Comparison of ENCODE assay signal across 19 mouse cellular contexts in the genomic region with DNA sequence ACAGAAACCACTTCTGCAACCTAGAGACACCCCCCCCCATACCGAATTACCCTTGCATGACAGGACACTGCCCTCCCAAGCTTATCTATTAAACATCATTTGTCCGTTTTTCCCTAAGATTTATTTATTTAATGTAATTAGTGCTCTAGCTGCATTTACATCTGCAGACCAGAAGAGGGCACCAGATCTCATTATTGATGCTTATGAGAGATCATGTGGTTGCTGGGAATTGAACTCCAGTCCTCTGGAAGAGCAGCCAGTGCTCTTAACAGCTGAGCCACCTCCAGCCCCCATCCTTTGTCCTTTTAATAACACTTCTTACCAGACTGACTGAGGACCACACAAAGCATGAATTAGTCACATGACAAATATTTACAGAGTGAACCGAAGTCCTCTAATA. TPM values are rescaled to one million over a fixed set of nuclear protein-coding genes. Genes with fewer than 3 reads are reported as not detected.
DNase-seq lines count a peak whose midpoint lies in the region; ATAC-seq and TF ChIP-seq lines count a peak whose summit lies in the region.
"Had no signal": no experiment of that assay in that cellular context is flagged by ENCODE, and none has a peak within 500 bp of the region (broad histone marks: within the 10 kb centered on the region; RNA-seq: fewer than 3 reads in every experiment).

No protein-coding gene starts in this region.

- no peak overlapping the region for H3K27ac ChIP-seq in forebrain, postnatal 0 days (ENCODE audit: low read depth, low read length)
- no peak overlapping the region for H3K27ac ChIP-seq in forebrain, embryonic 13.5 days
- no peak overlapping the region for H3K27ac ChIP-seq in liver, embryonic 14.5 days
- H3K27ac ChIP-seq: forebrain, embryonic 12.5 days; limb, embryonic 15.5 days; midbrain, embryonic 12.5 days; stomach, embryonic 15.5 days had no signal

- no peak overlapping the region for H3K4me2 ChIP-seq in forebrain, postnatal 0 days (ENCODE audit: low read depth)
- H3K4me2 ChIP-seq in forebrain, embryonic 13.5 days, result no peak overlapping the region
- H3K4me2 ChIP-seq in liver, embryonic 14.5 days (ENCODE audit: low read depth), result no peak overlapping the region
- H3K4me2 ChIP-seq: forebrain, embryonic 12.5 days; heart, embryonic 11.5 days; limb, embryonic 15.5 days; midbrain, embryonic 12.5 days; stomach, embryonic 15.5 days had no signal

- no peaks in the 10 kb centered on the region for H3K27me3 ChIP-seq in forebrain, postnatal 0 days (ENCODE audit: insufficient read depth, low read length)
- H3K27me3 ChIP-seq in forebrain, embryonic 13.5 days, result no peaks in the 10 kb centered on the region
- no peaks in the 10 kb centered on the region for H3K27me3 ChIP-seq in liver, embryonic 14.5 days (ENCODE audit: control insufficient read depth, insufficient read depth, low read length)
- peaks cover 7% of the 10 kb centered on the region; the same call in 1 of the 2 replicates for H3K27me3 ChIP-seq in E14TG2a.4 (ENCODE audit: insufficient read depth, low read length)
- H3K27me3 ChIP-seq: stomach, embryonic 15.5 days had no signal

- H3K36me3 ChIP-seq in forebrain, postnatal 0 days (ENCODE audit: insufficient read depth), result no peaks in the 10 kb centered on the region
- no peaks in the 10 kb centered on the region for H3K36me3 ChIP-seq in forebrain, embryonic 13.5 days (ENCODE audit: poor library complexity, severe bottlenecking)
- H3K36me3 ChIP-seq in liver, embryonic 14.5 days (replicated peaks; ENCODE audit: control insufficient read depth, insufficient read depth, low read depth), result no peaks in the 10 kb centered on the region
- H3K36me3 ChIP-seq in E14TG2a.4 (ENCODE audit: insufficient read depth, low read length), result no peaks in the 10 kb centered on the region
- H3K36me3 ChIP-seq: forebrain, embryonic 12.5 days; limb, embryonic 15.5 days; midbrain, embryonic 12.5 days; stomach, embryonic 15.5 days had no signal

- 55% methylated on average over 3 of the region's 3 CpGs for WGBS in forebrain, postnatal 0 days
- 59% methylated on average over 3 of the region's 3 CpGs for WGBS in forebrain, embryonic 13.5 days
- WGBS in liver, embryonic 14.5 days (ENCODE audit: insufficient replicate concordance), result 40% methylated on average over 3 of the region's 3 CpGs

- TF ChIP-seq CTCF in forebrain, postnatal 0 days (IDR thresholded peaks at IDR 0.05; ENCODE audit: low read depth), result peak; percentile 37
- peak; percentile 55; the same call in 1 of the 2 replicates for TF ChIP-seq CTCF in liver, embryonic 14.5 days (IDR thresholded peaks at IDR 0.05; ENCODE audit: low read depth)
- TF ChIP-seq CTCF in E14TG2a.4 (conservative IDR thresholded peaks at IDR 0.05; ENCODE audit: low read length), result peak; percentile 71

- H3K4me1 ChIP-seq in forebrain, postnatal 0 days (ENCODE audit: insufficient read depth), result no peaks in the 10 kb centered on the region
- no peaks in the 10 kb centered on the region for H3K4me1 ChIP-seq in forebrain, embryonic 13.5 days
- peaks cover 0 to 16% of the 10 kb centered on the region in 2 experiments; a peak in 2 of 4 replicates for H3K4me1 ChIP-seq in liver, embryonic 14.5 days (replicated peaks; ENCODE audit: control insufficient read depth in 2 of 2, insufficient read depth in 2 of 2, low read length in 1 of 2)
- peaks cover 17% of the 10 kb centered on the region for H3K4me1 ChIP-seq in E14TG2a.4 (replicated peaks; ENCODE audit: low read depth, low read length)
- H3K4me1 ChIP-seq: forebrain, embryonic 12.5 days; midbrain, embryonic 12.5 days had no signal

- no peak overlapping the region for H3K9ac ChIP-seq in forebrain, postnatal 0 days
- no peak overlapping the region for H3K9ac ChIP-seq in forebrain, embryonic 13.5 days
- H3K9ac ChIP-seq in liver, embryonic 14.5 days (replicated peaks), result no peak overlapping the region
- H3K9ac ChIP-seq: forebrain, embryonic 12.5 days; limb, embryonic 15.5 days; midbrain, embryonic 12.5 days; stomach, embryonic 15.5 days had no signal

- no peak for ATAC-seq in forebrain, postnatal 0 days
- ATAC-seq in forebrain, embryonic 13.5 days, result no peak
- no peak for ATAC-seq in liver, embryonic 14.5 days (ENCODE audit: insufficient read depth)

- H3K4me3 ChIP-seq in forebrain, postnatal 0 days (ENCODE audit: low read depth, low read length), result no peak overlapping the region
- no peak overlapping the region for H3K4me3 ChIP-seq in forebrain, embryonic 13.5 days
- no peak overlapping the region for H3K4me3 ChIP-seq in liver, embryonic 14.5 days (ENCODE audit: insufficient read depth in 1 of 2, low read depth in 2 of 2, low read length in 2 of 2)
- no peak overlapping the region for H3K4me3 ChIP-seq in E14TG2a.4 (replicated peaks; ENCODE audit: low read length)
- H3K4me3 ChIP-seq: forebrain, embryonic 12.5 days; limb, embryonic 15.5 days; midbrain, embryonic 12.5 days; stomach, embryonic 15.5 days had no signal

- DNase-seq in forebrain, postnatal 0 days, result no peak
- no peak for DNase-seq in liver, embryonic 14.5 days (ENCODE audit: low read depth in 3 of 3, low spot score in 3 of 3)
- DNase-seq in liver, result no peak
- peak; percentile 43 for DNase-seq in induced T-regulatory cell, adult 2 months (ENCODE audit: low read depth)
- no peak for DNase-seq in thymus, postnatal 0 days (ENCODE audit: low spot score)
- no peak for DNase-seq in embryo, embryonic 10.5 days (ENCODE audit: low spot score)
- DNase-seq: adrenal gland, postnatal 36 days; kidney, adult 11 months; lung, postnatal 10 days; thymus, postnatal 25 days had no signal

- TF ChIP-seq EP300 in liver, embryonic 14.5 days (IDR thresholded peaks at IDR 0.05; ENCODE audit: low read depth), result no peak

- H3K9me3 ChIP-seq in forebrain, postnatal 0 days (ENCODE audit: low read length), result 0 out of 2 replicates have a peak, but pooled peaks cover 3% of the 10 kb centered on the region
- H3K9me3 ChIP-seq in forebrain, embryonic 13.5 days (replicated peaks), result no peaks in the 10 kb centered on the region; the same call in 1 of the 2 replicates
- no peaks in the 10 kb centered on the region for H3K9me3 ChIP-seq in liver, embryonic 14.5 days (ENCODE audit: control insufficient read depth, low read length)
- 0 out of 2 replicates have a peak, but pooled peaks cover 3% of the 10 kb centered on the region for H3K9me3 ChIP-seq in E14TG2a.4 (ENCODE audit: low read length)
- H3K9me3 ChIP-seq: limb, embryonic 15.5 days; midbrain, embryonic 12.5 days; stomach, embryonic 15.5 days had no signal

RNA-seq across cellular contexts. Expression of a gene that starts 27.3 kb away (rescaled TPM):
- total RNA-seq in forebrain, postnatal 0 days (2014; rRNA removed), result 0.38 and 1.3 TPM in 2 replicates
- 3.3 and 4.1 TPM in 2 replicates for polyA plus RNA-seq in forebrain, postnatal 0 days (2015; fragmentation: Nextera tagmentation; extraction: Ambion mirVana)
- polyA plus RNA-seq in forebrain, embryonic 13.5 days (2015; fragmentation: Nextera tagmentation; extraction: Ambion mirVana), result 2.0 and 3.2 TPM in 2 replicates
- polyA plus RNA-seq in liver, embryonic 14.5 days (2012; rRNA removed), result 1.3 TPM in 2 replicates
- 2.7 and 3.7 TPM in 2 replicates for polyA plus RNA-seq in liver, embryonic 14.5 days (2014; fragmentation: Nextera tagmentation; extraction: Ambion mirVana)
- 5.3 and 5.9 TPM in 2 replicates for polyA plus RNA-seq in thymus, postnatal 0 days (2015; fragmentation: Nextera tagmentation; extraction: Ambion mirVana)

RNA-seq across cellular contexts. Expression of a gene that starts 38.6 kb away (rescaled TPM):
- total RNA-seq in forebrain, postnatal 0 days (2014; rRNA removed), result 0.10 and 0.23 TPM in 2 replicates
- polyA plus RNA-seq in forebrain, postnatal 0 days (2015; fragmentation: Nextera tagmentation; extraction: Ambion mirVana), result 0.12 TPM in 1 of 2 replicates, not detected in the other
- not detected in 2 replicates for polyA plus RNA-seq in forebrain, embryonic 13.5 days (2015; fragmentation: Nextera tagmentation; extraction: Ambion mirVana)
- 0.02 and 0.03 TPM in 2 replicates for polyA plus RNA-seq in liver, embryonic 14.5 days (2012; rRNA removed)
- polyA plus RNA-seq in liver, embryonic 14.5 days (2014; fragmentation: Nextera tagmentation; extraction: Ambion mirVana), result not detected in 2 replicates
- polyA plus RNA-seq in thymus, postnatal 0 days (2015; fragmentation: Nextera tagmentation; extraction: Ambion mirVana), result 0.76 and 0.82 TPM in 2 replicates
- total RNA-seq: hematopoietic stem cell, adult 5-6 weeks had no signal
- polyA plus RNA-seq: midbrain, embryonic 12.5 days had no signal

RNA-seq across cellular contexts. Expression of a gene that starts 43.6 kb away (rescaled TPM):
- 0.19 and 0.46 TPM in 2 replicates for total RNA-seq in forebrain, postnatal 0 days (2014; rRNA removed)
- 0.30 and 0.41 TPM in 2 replicates for polyA plus RNA-seq in forebrain, postnatal 0 days (2015; fragmentation: Nextera tagmentation; extraction: Ambion mirVana)
- 0.17 TPM in 1 of 2 replicates, not detected in the other for polyA plus RNA-seq in forebrain, embryonic 13.5 days (2015; fragmentation: Nextera tagmentation; extraction: Ambion mirVana)
- polyA plus RNA-seq in liver, embryonic 14.5 days (2012; rRNA removed), result 0.08 and 0.09 TPM in 2 replicates
- not detected in 2 replicates for polyA plus RNA-seq in liver, embryonic 14.5 days (2014; fragmentation: Nextera tagmentation; extraction: Ambion mirVana)
- 0.72 and 1.1 TPM in 2 replicates for polyA plus RNA-seq in thymus, postnatal 0 days (2015; fragmentation: Nextera tagmentation; extraction: Ambion mirVana)
- total RNA-seq: adrenal gland, postnatal 36 days; gastrocnemius, adult 8-10 months; hematopoietic stem cell, adult 5-6 weeks had no signal
- polyA plus RNA-seq: forebrain, embryonic 12.5 days; midbrain, embryonic 12.5 days had no signal
